Mouse (Mus musculus) layer of hippocampus, adult 11-12 months (tissue): Measurements from ENCODE around the gene Pgm3.

Source experiments
- DNase-seq: peaks from one replicate; pipeline ENCODE4 v3.0.0; 2022; ENCODE audit warnings: low spot score

Gene Pgm3

DNA sequence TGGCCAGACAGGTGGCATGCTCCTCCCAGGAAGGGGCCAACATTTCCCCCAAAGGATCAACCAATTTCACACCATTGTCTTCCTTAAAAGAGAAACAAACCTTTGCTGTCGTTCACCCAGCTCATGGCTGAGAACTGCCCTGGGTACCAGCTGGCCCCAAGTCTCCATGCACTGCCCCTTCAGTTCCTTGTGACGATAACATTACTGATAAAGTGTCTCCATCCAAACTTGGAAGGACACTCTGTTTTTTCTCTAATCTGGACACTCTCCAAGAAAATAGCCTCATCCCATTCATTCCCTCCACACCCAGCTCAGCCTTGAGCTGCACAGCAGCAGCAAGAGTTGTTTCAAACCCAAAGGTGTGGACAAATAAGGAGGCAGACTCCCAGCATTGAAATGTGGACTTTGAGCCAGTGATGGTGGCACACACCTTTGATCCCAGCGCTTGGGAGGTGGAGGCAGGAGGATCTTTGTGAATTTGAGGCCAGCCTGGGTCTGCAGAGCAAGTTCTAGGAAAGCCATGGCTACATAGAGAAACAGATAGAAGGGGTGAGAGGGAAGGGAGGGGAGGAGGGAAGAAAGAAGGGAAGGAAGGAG, 2.2 kb downstream of the Pgm3 start:
- DNase-seq: no peak

DNA sequence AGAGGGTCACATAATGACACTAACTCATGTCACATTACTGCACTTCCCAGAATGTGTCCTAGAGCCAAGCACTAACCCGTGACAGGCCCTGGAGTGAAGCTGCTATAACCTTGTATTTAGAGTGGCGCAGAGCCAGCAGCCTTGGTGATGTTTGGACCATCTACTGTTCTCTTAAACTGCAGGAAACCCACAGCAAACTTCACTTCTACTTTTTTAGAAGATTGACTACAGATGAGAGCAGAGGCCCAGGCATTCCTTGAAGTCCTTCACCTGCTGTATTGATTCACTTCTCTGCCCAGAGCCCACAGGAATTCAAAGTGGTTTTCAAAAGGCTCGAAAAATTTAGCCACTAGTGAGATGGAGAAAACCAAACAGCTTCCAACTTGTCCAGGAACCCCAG, 11.1 kb downstream of the Pgm3 start:
- DNase-seq: no peak

DNA sequence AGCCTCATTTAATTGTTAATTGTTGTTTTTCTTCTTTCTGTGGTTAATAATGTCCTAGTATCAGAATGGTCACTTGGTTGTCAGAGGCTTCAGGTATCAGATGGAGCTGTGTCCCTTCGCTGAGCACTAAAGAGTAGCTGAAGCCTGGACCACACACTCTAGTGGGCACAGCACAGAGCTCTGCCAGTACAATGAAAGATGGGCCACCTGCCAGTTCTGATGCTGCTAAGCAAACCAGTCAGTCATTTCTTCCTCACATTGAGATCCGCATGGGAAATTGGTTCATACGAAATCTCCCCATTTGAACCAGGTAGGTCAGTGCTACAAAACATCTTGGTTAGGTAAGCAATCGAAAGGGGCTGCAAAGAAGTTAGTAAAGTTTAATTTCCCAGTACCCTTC, 17.0 kb downstream of the Pgm3 start:
- DNase-seq: no peak

DNA sequence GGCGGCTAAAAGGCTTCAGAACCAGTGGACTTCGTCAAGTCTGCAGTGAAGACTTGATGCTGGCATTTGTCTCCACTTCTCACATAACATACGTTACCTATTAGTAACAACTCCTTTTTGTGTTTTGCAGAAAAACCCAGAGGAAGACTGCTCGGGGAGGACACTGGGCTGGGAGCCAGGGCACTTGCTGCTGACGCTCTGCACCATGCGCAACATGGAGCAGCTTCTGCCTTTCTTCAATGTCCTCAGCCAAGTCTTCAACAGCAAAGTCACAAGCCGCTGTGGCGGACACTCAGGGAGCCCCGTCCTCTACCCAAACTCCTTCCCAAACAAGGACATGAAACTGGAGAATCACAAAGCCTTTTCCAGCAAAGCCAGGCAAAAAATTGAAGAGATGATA, 17.8 kb downstream of the Pgm3 start:
- DNase-seq: no peak

DNA sequence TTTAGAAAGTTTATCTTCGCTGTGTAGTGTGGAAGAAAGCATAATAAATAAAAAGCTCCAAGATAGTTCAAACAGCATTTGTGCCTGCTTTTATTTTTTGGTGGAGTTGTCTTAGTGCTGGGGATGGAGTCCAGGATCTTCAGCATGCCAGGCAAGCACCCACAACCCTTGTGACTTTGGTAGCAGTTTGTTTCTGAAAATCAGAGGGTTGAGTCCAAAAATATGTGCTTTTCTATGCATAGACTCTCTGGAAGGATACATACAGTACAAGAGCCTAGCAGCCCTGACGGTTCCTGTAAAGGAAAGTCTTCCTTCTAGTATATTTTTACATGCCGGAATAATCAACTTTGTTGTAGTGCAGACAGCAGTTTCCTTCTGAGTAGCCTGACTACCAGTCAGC, 20.9 kb downstream of the Pgm3 start:
- no peak for DNase-seq

DNA sequence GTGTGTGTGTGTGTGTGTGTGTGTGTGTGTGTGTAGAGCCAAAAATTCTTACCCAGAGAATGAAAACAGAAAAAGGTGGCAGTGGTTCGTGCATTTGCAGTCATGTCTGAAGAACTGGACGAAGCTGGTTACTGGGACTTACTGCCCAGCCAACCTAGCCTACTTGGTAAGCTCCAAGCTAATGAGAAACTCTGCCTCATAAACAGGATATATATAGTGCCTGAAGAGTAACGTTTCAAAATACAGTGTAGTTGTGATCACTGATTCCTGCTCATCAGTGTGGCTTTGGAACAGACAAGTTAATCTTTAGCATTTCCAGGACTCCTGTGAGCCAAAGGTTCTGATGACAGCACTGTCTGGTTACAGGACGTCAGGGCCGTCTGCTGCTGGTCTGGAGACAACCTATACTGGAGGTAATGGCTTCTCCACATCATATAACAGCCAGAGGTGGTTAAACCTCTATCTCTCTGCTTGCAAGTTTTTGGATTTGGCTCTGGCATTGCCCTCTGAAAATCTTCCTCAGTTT, 21.9 kb downstream of the Pgm3 start:
- no peak for DNase-seq

DNA sequence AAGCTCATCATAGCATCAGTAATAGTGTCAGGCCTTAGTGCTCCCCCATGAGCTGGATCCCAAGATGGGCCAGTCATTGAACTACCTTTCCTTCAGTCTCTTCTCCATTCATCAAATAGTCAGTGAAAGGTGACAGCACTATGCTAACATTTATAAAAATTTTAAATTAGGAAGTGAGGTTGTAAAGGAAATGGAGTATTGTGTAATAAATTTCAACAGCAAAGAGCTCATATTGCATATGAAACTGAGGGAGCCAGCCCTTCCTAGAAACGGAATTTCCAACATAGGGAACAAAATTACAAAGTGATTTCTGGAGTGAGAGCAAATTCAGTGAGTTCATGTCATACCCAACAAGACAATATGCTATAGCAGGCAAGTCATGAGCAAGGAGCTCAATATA, 27.1 kb downstream of the Pgm3 start:
- no peak for DNase-seq

DNA sequence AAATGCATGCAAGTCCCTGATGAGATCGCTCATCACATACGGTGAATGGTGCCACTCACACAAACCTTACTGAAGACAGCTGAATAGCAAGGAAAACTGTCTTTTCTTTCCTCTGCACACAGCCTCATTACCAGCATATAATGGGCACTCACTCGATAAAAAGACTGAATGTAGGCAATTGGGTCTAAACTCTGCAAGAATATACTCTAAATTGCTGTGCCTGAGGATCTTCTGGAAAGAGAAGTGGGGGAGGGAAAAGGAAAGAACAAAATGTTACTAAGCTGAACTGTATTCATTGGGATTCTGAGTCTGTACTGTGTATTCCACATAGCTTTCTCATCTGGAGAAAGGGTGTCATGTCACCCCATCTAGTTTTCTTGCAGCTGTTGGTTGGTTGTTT, 28.2 kb downstream of the Pgm3 start:
- DNase-seq: no peak

DNA sequence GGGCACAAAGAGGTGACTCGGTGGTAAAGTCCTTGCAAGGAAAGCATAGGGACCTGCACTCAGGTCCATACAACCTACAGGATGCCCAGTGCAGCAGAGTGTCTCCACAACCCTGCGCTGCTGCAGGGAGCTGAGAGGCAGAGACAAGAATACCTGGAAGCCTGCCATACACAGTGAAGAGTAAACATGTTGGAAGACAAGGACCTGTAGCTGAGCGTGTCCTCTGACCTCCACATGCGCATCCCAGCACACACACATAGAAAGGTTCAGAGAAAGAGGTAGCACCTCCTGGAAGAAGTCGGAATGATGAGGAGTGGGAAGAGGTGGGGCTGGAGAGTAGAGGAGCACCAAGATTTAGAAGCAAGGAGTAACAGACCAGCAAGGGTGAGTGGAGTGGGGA, 37.6 kb downstream of the Pgm3 start:
- no peak for DNase-seq

DNA sequence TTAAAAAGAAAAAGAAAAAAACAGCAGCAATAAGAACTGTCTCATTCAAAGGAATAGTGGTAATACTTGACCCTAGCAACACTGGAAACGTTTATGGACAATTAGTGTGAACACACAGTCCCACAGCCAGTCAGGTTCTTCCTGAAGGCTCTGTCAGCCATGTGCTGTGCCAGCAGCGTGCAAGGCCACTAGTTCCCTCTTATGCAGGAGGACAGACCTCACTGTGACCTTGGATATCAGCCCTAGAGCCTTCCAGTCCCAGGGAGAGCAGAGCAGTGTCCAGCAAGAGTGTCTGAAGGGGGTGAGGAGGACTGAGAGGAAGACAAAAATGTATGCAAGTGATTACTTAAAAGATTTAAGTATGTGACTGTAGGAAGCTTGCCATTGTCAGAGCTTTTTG, 46.0 kb downstream of the Pgm3 start:
- DNase-seq: no peak

DNA sequence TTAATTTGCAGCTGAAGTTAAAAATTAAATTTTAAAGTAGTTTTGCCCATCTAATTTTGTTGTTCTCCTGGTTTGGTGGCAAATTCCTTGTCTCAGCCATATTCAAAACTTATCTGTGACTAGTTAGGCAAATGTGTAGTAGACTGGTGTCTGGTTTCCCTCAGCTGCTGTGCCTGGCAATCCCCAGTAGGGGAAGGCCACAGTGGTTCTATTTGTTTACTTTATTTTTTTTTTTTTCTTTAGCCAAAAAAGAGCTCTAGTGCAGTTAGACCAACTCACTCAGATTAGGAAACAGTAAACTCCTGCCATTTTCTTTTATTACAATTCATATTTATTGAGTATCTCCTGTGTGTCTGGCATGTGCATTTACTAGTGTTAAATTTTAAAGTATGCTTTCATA, 49.3 kb downstream of the Pgm3 start:
- DNase-seq: no peak

DNA sequence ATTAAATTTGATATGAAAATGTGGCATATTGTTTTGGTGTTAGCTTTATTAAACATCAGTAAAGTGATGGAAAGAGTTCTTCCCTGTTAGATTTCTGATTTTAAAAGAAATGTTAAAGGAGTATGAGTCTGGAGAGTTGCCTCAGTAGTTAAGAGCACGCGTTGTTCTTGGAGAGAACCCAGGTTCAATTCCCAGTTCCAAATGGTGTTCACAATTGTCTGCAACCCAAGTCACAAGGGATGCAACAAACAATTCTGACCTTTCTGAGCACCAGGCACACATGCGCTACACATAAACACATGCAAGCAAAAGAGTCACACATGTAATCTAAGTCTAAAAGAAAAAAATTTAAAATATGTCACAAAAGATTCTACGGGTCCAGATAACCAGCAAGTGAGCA, 56.8 kb downstream of the Pgm3 start:
- no peak for DNase-seq

DNA sequence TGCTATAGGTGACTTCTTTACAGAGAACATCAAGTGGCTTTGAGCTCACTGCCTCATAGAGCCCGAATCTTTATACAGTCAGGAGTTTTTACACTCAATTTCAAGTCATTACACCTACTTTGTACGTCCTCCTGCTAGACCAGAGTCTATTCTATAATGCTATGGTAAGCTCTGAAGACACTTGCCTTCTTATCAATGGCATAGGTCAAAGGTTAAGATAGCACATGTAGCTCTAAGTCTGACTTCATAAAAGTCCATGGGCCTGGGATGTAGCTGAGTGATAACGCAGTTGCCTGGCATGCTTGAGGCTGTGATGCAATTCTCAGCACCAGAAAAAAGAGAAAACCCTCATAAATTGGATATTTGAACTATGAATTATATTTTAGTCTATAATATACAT, 57.3 kb downstream of the Pgm3 start:
- no peak for DNase-seq

DNA sequence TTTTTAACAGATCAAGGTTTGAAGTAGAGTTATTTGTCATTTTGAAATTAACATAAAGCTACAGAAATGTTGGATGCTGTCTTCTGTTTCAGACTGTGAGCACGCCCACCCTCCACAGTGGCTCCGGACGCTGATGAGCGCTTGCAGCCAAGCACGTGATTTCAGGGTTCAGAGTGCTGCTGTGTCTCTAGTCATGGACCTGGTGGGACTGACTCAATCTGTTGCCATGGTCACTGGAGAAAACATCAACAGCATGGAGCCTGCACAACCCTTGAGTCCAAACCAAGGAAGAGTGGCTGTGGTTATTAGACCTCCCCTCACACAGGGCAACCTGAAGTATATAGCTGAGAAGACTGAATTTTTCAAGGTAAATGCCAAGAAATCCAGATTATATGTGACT, 57.9 kb downstream of the Pgm3 start:
- no peak for DNase-seq

DNA sequence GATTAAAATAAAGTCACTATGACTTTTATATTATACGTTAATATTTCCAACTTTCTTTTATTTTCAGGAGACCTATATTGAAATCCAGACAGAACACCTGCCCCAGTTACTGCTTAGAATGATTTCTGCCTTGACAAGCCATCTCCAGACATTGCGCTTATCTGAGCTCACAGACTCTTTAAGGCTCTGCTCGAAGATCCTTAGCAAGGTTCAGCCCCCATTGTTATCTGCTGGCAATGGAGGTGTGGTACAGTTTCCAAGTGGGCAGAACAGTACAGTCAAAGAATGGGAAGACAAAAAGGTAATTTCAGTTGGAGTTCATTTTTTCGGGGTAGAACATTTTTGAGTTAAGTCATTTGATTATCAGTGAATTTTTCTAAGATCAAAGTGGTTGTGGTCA, 64.2 kb downstream of the Pgm3 start:
- no peak for DNase-seq
